Mouse (Mus musculus) liver, embryonic 14.5 days (tissue): Measurements from ENCODE around the gene Zfp512b. TPM values are rescaled to one million over a fixed set of nuclear protein-coding genes. Genes with fewer than 3 reads are reported as not detected.

Experiments used
- ATAC-seq: fragments of 200-750 bp; cut with Nextera tagmentation; 2 replicates; pipeline ENCODE4 v1.8.0; 2017; ENCODE audit warnings: moderate number of reproducible peaks, mild to moderate bottlenecking, moderate library complexity; ENCODE audit not compliant: insufficient read depth
- DNase-seq, 3 experiments: peaks; one replicate each; pipeline ENCODE4 v3.0.0-alpha.2; 2012 to 2013; ENCODE audit warnings: low read depth in 3 of 3, low spot score in 3 of 3
- H3K27ac ChIP-seq: fragments of 300-500 bp; sonication (generic); 2 replicates; pipeline ENCODE4 v1.5.1; 2014; ENCODE audit warnings: moderate library complexity, mild to moderate bottlenecking, control low read depth, inconsistent platforms
- H3K27me3 ChIP-seq: fragments of 300-500 bp; sonication (generic); 2 replicates; pipeline ENCODE4 v1.6.1; 2014; ENCODE audit warnings: mild to moderate bottlenecking, low read length, moderate library complexity; ENCODE audit not compliant: control insufficient read depth, insufficient read depth
- H3K36me3 ChIP-seq: fragments of 300-500 bp; sonication (generic); replicated peaks from 2 replicates; pipeline ENCODE4 v1.6.1; 2014; ENCODE audit warnings: low read depth; ENCODE audit not compliant: control insufficient read depth, insufficient read depth
- H3K4me1 ChIP-seq, 2 experiments: fragments of 200-500 bp in 1 of 2; fragments of 300-500 bp in 1 of 2; sonication (generic) in 1 of 2; replicated peaks; 2 replicates each; pipeline ENCODE4 v1.6.1; 2012 to 2014; ENCODE audit warnings: antibody characterized with exemption in 1 of 2, inconsistent platforms in 1 of 2, low read length in 1 of 2; ENCODE audit not compliant: control insufficient read depth in 2 of 2, insufficient read depth in 2 of 2
- H3K4me2 ChIP-seq: fragments of 300-500 bp; sonication (generic); 2 replicates; pipeline ENCODE4 v1.6.1; 2014; ENCODE audit warnings: low read depth, mild to moderate bottlenecking, control low read depth, moderate library complexity
- H3K4me3 ChIP-seq, 2 experiments: fragments of 200-500 bp in 1 of 2; fragments of 300-500 bp in 1 of 2; sonication (generic) in 1 of 2; 2 replicates each; pipeline ENCODE4 v1.5.1; 2012 to 2014; ENCODE audit warnings: low read depth in 2 of 2, low read length in 2 of 2, mild to moderate bottlenecking in 2 of 2, control low read depth in 1 of 2, inconsistent platforms in 1 of 2, moderate library complexity in 1 of 2; ENCODE audit not compliant: insufficient read depth in 1 of 2
- H3K9ac ChIP-seq: fragments of 300-500 bp; sonication (generic); replicated peaks from 2 replicates; pipeline ENCODE4 v1.6.1; 2014; ENCODE audit warnings: mild to moderate bottlenecking, control low read depth, moderate library complexity
- H3K9me3 ChIP-seq: fragments of 300-500 bp; sonication (generic); 2 replicates; pipeline ENCODE4 v1.6.1; 2016; ENCODE audit warnings: low read length, mixed read lengths; ENCODE audit not compliant: control insufficient read depth
- CTCF ChIP-seq: IDR thresholded peaks from 2 replicates; pipeline ENCODE4 v1.5.1; 2016; ENCODE audit warnings: antibody characterized with exemption, low read depth, control low read depth
- EP300 ChIP-seq: IDR thresholded peaks from 2 replicates; pipeline ENCODE4 v1.6.1; 2016; ENCODE audit warnings: antibody characterized with exemption, low read depth
- WGBS: fragments of 180-500 bp; shearing (Covaris S2); extraction: QIAGEN DNeasy Blood & Tissue Kit; methylation state at CpG from one replicate; pipeline ENCODE4 v1.1.7; 2014; ENCODE audit not compliant: insufficient replicate concordance; 5-methylcytosine and 5-hydroxymethylcytosine counted together
- polyA plus RNA-seq, 2 experiments: library from polyadenylated mRNA; depleted of rRNA in 1 of 2; stranded (reverse) in 1 of 2; unstranded in 1 of 2; fragments of >200 nt; fragmentation: Nextera tagmentation in 1 of 2; extraction: Ambion mirVana in 1 of 2; gene quantifications; 2 replicates each; pipeline versions ENCODE4 v1.2.1 to v1.2.3; 2012 to 2014

Gene Zfp512b
- polyA plus RNA-seq, 2 experiments, result 4.4 to 9.5 TPM

GRCm38 (mm10) chr2:181589011-181589731 is 3.4 kb downstream of the Zfp512b start:
- no peak for DNase-seq

DNA sequence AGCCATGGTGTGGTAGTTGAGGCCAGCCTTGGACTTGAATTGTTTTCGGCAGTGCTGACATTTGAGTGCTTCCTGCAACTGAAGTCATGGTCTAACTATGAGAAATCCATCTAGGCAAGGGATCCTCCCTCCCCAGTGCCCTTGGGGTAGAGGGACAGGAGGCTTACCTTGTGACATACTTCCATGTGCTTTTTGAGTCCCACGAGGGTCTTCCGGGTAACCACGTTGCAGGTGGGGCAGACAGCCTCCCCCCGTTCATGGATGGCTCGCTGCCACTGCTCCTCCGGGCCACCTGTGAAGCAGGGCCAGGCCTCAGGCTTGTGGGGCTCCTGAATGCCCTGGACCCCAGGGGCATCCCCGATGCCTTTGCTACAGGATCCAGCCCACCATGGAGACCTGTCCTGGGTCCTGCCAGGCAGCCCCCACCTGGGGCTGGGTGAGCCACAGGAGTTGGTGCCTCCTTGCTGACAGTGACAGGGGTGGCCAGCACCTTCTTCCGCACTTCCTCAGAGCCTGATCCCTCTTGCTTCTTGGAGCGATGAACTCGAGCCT is 4.3 kb downstream of the Zfp512b start:
- DNase-seq (no peak), ATAC-seq (no peak)
- Histone ChIP-seq H3K27ac (no peak overlapping the region), H3K27me3 (no peaks in the 10 kb centered on the region), H3K36me3 (peaks cover 3% of the 10 kb centered on the region), H3K9me3 (no peaks in the 10 kb centered on the region), H3K4me3 (no peak overlapping the region), H3K4me2 (no peak overlapping the region), H3K4me1 (peaks cover 13 to 17% of the 10 kb centered on the region in 2 experiments), H3K9ac (no peak overlapping the region)
- TF ChIP-seq CTCF, result no peak
- TF ChIP-seq EP300, result no peak
- WGBS, result 81% methylated on average over 11 of the region's 11 CpGs

More at GRCm38 (mm10) chr2:181589011-181589731, 3.4 kb downstream of the Zfp512b start:
- 83% methylated on average over 10 of the region's 10 CpGs for WGBS
- TF ChIP-seq CTCF, result no peak
- no peak for TF ChIP-seq EP300
- no peak overlapping the region for H3K4me2 ChIP-seq
- H3K27ac ChIP-seq, result no peak overlapping the region
- no peak for ATAC-seq
- H3K36me3 ChIP-seq, result peaks cover 3% of the 10 kb centered on the region
- no peak overlapping the region for H3K9ac ChIP-seq
- H3K9me3 ChIP-seq, result no peaks in the 10 kb centered on the region
- no peaks in the 10 kb centered on the region for H3K27me3 ChIP-seq
- no peak overlapping the region for H3K4me3 ChIP-seq
- peaks cover 13 to 17% of the 10 kb centered on the region in 2 experiments for H3K4me1 ChIP-seq

DNA sequence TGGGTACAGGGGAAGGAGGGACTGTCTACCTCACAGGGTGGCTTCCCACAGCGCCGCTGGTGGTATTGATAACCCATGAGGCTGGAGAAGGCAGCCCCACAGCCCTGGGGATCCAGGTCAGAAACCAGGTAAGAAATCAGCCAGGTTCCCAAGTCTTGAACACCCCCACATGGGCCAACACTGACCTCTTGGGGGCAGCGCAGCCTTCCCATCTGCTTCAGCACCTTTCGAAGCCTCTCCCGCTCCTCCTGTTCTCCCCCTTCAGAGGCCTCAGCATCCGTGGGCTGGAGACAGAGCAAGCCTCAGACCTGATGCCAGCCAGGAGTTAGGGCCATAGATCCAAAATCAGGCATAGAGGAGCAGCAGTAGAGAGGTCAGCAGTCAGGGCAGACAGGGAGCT is 4.8 kb downstream of the Zfp512b start:
- H3K9me3 ChIP-seq, result no peaks in the 10 kb centered on the region
- peaks cover 13 to 14% of the 10 kb centered on the region in 2 experiments for H3K4me1 ChIP-seq
- TF ChIP-seq EP300 (no peak), CTCF (peak; percentile 34; the same call in 1 of the 2 replicates)
- H3K9ac ChIP-seq, result no peak overlapping the region
- H3K36me3 ChIP-seq, result peaks cover 3% of the 10 kb centered on the region
- WGBS, result 69% methylated on average over 6 of the region's 6 CpGs
- ATAC-seq, result no peak
- H3K4me3 ChIP-seq, result no peak overlapping the region
- DNase-seq, result no peak
- no peaks in the 10 kb centered on the region for H3K27me3 ChIP-seq
- H3K27ac ChIP-seq, result no peak overlapping the region
- no peak overlapping the region for H3K4me2 ChIP-seq

- no peak for ATAC-seq
- Histone ChIP-seq H3K36me3 (peaks cover 3% of the 10 kb centered on the region), H3K4me1 (peaks cover 10 to 11% of the 10 kb centered on the region in 2 experiments), H3K9ac (no peak overlapping the region), H3K27ac (no peak overlapping the region), H3K27me3 (no peaks in the 10 kb centered on the region), H3K4me3 (no peak overlapping the region), H3K4me2 (no peak overlapping the region), H3K9me3 (no peaks in the 10 kb centered on the region)
- WGBS, result 81% methylated on average over 3 of the region's 3 CpGs
- TF ChIP-seq CTCF (no peak), EP300 (no peak)
- DNase-seq, result no peak
These were observed 6.5 kb downstream of the Zfp512b start for GRCm38 (mm10) chr2:181586124-181586523.

DNA sequence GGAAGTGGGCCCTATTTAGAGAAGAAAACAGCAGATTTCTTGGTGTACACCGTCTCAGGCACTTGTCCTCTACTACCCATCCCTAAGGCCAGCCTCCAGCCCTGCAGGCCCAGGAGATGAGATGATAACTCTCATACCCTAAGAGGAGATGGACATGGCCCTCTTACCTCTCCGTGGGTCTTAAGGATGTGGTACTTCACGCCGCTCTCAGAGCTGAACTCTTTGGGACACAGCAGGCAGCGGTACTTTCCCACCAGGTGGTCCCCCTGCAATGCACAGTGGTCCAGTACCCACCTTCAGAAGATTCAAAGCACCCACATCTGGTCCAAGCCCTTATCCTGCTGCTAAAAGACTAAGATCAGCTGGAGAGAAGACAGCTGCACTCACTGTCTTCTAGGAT is 7.1 kb downstream of the Zfp512b start:
- no peak overlapping the region for H3K27ac ChIP-seq
- ATAC-seq (no peak), DNase-seq (no peak)
- WGBS, result 81% methylated on average over 5 of the region's 5 CpGs
- H3K9me3 ChIP-seq, result no peaks in the 10 kb centered on the region
- H3K27me3 ChIP-seq, result no peaks in the 10 kb centered on the region
- H3K4me3 ChIP-seq, result no peak overlapping the region
- H3K9ac ChIP-seq, result no peak overlapping the region
- peaks cover 3% of the 10 kb centered on the region for H3K36me3 ChIP-seq
- H3K4me2 ChIP-seq, result no peak overlapping the region
- peaks cover 4 to 9% of the 10 kb centered on the region in 2 experiments for H3K4me1 ChIP-seq
- TF ChIP-seq EP300, result no peak
- no peak for TF ChIP-seq CTCF
